Mouse (Mus musculus) gonadal fat pad, adult 2 months (tissue): ENCODE data around the gene Sertad4. TPM values are rescaled to one million over a fixed set of nuclear protein-coding genes. Genes with fewer than 3 reads are reported as not detected.

Experiments used
- DNase-seq: peaks from one replicate; pipeline ENCODE4 v3.0.0-alpha.2; 2012; ENCODE audit warnings: low read depth
- polyA plus RNA-seq: library from polyadenylated mRNA; depleted of rRNA; stranded (reverse); fragments of >200 nt; gene quantifications from 2 replicates; pipeline ENCODE4 v1.2.3, GENCODE M21; 2012; rRNA removed

Sertad4 gene
- polyA plus RNA-seq: 4.3 and 11.1 TPM in 2 replicates

DNA sequence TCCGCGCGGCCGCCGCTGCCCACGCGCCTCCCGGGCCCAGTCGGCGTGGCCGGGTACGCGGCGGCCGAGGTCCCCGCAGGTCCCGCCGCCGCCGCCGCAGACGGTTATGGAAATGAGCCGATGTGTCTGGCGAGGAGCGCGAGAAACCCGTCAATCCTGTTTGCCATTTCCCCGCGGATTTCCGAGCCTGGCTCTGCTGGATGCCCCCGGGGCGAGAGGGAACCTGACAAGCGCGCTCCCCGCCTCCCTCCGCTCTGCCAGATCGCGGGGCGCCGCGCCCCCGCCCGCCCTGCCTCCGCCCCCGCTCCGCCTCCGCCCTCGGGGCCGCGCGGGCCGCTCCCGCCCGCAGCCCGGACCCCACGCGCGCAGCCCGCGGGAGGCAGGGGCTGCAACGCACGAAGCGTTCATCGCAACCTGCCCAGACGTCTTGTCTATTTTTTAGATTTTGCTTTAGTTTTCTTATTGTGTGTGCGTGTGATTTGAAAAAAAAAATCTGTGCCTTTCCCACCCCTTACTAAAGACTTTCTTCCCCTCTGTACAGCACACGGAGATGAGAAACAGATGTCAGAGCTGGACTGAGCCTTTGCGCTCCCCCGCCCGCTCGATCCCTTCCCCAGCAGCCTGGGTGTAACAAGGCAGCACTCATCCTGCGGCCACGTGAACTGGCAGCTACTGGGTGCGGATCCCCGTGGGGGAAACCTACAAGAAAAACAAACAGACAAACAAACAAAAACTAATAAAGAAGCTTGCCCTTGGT is at the start of gene Sertad4:
Sertad4 (minus strand) TSS at position 283 of the 757 bp plus-strand sequence.
- DNase-seq: no peak

DNA sequence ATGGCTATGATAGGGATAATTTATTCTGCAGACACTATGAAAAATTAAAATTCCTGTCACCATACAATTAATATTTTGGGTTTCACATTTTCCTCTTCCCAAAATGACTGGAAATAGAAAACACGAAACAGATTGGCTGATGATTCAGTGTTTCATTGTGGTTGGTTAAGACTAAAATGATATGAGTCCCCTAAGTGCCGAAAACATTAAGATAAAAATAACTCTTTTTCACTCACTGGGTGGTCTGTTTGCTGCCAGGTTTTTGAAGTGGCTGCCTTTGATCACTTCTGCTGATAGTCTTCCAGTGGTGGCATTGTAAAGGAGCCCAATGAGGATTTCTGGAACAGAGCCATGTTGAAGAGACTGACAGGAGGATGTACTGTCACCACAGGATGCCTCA is 46.0 kb upstream of the Sertad4 start:
- no peak for DNase-seq

DNA sequence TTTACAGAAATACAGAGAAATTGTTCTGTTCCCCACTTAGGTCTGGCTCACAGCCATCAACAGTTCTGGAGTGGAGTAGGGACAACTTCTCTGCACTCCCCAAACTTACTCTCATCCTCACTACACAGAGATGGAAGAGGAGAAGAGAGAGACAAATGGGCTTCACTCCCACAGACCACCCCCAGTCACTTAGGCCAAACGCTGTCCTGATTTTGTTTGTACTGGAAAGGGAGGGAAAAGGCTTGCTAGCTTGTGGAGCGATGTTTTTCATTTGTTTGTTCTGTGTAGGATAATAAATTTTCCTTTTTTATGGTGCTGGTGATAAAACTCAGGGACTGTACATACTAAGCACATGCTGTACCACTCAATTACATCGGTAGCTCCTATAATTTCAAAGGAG is 45.4 kb upstream of the Sertad4 start:
- no peak for DNase-seq

DNA sequence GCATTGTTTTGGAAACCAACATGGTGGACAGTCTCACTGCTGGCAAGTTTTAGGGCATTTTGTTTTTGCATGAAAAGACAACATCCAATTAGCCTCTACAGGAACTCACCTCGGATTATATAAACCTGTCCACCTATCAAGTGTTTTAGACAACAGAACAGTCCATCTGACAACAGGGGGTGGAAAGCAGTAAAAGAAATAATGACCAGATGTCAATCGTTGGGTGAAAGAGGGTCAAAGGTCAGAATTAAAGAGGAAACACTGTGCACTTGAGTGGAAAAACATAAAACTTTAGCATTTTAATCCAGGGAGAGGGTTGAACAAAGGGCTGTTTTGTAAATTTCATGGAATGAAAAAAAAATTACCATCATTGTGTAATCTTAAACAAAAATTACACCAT is 43.2 kb upstream of the Sertad4 start:
- no peak for DNase-seq

DNA sequence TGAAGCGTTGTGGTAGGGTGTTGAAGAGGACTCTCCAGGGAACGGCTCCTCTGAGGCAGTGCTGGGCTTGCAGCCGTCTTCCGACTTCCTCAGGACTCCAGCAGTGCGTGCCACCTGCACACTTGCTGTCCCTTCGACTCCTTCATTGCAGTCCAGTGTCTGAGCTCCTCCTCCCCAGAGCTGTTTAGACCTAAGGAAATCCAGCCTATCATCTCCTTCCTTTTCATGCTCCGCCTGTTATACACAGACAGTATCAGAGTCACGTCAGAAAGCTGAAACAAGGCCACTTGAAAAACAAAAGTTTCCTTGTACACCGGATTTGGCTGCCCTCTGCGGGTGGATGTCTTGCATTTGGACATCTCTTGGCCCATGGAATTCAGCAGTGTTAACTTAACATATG is 41.7 kb upstream of the Sertad4 start:
- no peak for DNase-seq

DNA sequence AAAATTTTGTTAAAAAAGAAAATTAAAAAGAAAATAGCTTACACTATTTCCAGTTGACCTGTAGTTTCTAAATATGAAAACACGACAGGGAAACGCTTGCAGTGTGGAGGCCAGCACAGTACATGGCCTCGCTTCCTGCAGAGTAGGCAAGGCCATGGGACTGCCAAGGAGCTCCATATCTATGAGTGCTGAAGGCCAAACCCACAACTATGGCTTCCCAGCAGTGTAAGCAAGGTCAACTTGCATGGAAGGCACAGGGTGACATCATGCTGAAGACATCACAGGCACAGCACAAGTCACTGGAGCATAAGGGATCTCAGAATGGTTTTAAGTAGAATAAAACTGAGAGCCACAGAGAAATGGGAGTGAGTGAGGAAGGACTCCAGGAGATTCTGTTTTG is 40.5 kb upstream of the Sertad4 start:
- no peak for DNase-seq

DNA sequence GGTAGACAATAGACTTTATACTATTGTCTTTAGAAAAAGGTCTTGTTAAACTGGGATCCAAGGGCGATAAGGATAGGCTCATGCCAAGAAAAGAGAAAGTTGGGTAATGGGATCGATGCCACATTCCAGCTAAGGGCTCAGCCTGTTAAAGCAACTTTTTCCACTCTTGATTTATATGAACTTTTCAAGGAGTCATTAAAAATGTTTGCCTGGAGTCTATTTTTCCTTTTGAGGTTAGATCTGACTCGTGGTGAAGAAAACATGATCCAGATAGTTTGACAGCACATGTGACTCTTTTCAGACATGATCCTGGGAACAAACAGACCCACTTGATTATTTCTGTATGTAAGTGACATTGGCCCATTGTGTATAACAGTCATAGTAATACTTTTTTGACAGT is 35.2 kb upstream of the Sertad4 start:
- DNase-seq: no peak

DNA sequence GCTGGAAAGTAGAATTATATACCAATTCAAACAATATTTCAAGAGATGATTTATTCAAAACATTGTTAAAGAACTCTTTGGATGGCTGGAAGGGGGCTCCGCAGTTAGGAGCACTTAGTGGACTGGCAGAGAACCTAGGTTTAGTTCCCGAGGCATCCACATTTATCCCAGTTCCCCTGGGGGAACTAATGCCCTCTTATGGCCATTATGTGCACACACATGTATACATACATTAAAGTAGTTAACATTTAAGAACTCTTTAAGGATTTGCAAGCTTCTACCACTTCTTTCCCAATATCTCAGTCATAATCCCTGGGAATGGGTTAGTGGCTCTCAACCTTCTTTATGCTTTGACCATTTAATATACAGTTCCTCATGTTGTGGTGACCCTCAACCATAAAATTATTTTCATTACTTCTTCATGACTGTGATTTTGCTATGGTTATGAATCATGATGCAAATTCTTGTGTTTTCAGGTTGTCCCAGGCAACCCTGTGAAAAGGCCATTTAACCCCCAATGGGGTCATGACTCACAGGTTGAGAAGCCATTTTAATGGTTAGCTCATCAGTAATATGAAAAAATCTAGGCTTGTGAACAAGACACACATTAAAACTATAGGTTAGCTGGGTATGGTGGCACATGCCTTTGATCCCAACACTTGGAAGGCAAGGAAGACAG is 27.2 kb upstream of the Sertad4 start:
- DNase-seq: no peak

DNA sequence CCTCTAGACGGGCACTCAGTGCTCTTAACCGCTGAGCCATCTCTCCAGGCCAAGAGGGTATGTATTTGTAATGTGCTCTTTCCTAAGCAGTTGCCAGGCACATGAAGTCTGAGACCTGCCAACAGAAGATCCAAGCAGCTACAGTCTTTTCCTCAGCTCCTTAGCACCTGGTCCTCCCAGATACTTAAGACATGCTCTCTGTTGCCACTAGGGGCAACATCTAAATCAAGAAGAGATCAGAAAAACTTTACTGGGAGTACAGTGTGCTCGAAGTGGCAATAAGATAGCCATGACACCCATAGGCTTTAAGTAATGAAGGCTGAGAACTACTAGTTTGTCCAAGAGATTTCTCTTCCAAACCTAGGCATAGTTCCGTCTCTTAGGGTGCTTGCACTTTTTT is 24.6 kb upstream of the Sertad4 start:
- DNase-seq: no peak

DNA sequence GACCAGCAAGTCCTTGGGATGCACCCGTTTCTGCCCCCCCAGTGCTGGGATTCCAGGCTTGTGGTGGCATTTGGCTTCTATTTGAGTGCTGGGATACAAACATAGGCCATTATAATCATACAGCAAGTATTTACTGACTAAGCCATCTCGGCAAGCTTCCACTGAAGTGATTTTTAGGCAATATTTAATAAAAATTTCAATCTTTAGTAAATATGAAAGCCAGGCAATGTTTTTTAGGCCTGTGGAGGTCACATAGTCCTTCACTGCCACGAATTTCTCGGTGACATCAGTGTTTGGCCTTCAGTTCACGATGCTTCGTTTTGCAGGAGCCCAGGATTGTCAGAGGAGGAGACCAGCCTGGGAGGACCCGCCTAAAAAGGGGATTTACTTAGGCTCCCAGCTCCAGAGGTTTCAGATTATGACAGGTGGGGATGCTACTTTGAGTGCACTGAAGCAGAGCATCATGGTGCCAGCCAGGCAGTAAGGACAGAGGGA is 23.6 kb upstream of the Sertad4 start:
- DNase-seq: no peak

DNA sequence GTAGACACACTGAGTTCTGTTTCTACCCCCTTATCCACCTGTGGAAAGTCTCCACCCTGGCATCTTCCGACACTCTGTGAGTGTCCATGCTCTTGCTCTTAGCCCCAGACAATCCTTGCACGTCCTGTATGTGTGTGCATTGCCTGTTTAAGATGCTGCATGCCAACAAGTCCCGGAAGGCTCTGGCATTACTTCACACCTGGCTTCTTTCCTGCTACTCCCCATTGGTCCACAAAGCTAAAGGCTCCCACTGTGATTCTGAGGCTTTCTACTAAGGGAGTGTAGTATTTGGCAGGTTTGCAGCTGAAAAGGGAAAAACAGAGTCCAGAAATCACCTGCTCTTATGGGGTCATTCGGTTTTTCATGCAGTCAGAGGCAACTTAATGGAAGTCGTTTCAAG is 17.3 kb upstream of the Sertad4 start:
- no peak for DNase-seq

DNA sequence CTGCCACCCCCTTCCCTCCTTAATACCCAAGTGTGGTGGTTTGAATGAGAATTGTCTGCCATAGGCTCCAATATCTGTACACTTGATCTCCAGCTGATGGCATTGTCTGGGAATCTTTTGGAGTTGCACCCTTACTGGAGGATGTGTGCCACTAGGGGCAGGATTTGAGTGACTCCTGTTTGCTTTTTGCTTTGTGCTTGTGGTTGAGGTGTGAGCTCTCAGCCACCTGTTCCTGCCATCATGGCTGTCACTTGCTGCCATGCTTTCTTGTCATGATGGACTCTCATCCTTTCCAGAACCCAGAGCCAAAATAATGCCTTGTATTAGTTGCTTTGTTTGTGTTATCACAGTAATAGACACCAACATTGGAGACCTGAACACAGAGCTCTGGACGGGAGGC is 14.2 kb upstream of the Sertad4 start:
- DNase-seq: no peak

DNA sequence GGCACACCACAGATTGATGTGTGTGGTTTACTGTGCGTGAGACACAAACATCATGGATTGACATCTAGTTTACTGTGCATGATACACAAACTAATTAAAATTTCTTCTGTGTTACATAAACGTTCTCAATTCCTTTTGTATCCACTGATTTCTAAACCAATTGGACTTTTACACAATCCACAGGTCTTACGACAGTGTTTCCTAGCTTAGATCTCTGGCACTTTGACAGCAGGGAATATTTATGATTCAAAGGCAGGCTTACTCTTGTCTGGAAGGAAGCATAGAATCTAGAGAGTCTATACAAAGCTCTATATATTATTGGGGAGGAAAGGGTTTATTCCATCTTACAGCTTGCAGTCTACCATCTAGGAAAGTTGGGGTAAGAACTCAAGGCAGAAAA is 8.9 kb upstream of the Sertad4 start:
- DNase-seq: peak; percentile 81

DNA sequence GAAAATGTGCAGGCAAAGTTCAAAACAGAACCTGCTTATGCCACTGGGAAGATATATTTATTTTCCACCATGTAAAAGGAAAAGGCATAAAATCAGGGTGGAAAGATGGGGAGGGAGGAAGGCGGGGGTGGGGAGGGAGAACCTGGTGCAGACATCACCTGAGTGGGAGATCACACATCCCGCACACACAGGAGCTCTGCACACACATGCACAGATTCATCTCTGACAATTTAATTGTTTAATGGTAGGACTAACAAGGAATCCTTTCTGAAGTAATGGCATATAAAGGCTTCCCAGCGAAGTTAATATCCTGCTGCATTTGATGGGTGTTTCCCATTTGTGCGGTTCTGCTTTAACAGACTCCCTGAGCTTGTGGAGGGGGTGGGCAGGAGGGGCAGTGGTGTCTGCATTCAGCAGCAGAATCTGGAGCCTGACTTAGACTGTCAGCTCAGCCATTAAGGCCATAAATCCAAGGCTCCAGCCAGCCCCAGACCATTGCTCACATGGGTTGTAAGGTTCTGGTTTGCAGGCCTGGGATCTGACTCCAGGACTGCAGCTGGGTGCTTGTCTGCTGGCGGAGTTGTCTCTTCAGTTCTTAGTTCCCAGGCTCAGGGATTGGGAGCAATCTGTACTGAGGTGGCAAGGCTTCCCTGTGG is 5.9 kb upstream of the Sertad4 start:
- no peak for DNase-seq

DNA sequence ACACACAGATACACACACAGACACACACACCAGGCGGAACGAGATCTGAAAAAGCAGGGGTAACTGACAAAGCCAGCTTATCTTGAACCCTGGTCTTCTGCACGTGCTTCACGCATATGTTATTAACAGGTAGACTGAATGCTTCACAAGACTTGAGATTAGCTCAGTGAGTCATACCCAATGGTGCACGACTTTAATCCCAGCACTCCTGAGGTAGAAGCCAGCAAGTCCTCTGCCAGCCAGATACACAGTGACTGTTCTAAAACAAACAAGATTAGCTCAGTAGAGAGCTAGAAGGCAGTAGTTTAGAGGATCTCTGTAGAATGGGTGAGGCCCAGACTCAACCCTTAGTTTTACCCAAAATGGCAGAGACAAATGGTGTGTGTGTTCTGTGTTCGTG is 4.7 kb upstream of the Sertad4 start:
- DNase-seq: no peak

DNA sequence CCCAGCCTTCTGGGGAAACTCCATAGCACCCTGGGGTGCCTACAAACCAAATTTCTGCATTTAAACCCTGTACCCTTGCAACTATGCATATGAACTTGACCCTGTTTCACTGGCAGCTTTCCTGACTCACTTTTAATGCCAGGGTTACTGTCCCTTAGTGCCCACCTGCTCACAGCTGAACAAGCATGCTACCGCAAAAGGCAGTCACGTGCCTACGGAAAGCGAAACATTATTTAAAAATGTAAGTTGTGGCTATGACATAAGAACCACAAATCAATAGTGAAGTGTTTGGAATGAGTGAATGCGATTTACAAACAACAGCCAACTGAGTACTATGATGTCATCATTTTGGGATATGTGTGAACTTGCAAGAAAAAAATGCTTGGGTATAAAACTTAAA is 2.0 kb upstream of the Sertad4 start:
- DNase-seq: no peak

DNA sequence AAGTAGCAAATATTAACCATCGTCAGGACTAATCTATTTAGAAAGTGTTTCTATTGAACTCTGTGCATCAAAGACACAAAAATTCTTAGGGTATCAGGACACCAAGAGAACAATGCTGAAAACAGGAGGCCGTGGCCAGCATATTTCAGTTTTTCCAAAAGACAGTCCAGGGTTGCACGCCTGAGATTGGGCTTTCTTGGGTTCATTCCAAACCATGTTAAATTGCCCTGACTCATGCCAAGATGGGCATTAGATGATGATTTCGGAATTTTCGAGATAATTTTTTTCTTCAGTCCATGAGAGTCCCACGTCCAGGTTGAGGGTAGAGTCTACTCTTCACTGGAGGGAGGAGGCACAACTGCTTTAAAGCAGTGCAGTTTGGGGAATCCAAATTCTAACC is 1.4 kb upstream of the Sertad4 start:
- DNase-seq: no peak

DNA sequence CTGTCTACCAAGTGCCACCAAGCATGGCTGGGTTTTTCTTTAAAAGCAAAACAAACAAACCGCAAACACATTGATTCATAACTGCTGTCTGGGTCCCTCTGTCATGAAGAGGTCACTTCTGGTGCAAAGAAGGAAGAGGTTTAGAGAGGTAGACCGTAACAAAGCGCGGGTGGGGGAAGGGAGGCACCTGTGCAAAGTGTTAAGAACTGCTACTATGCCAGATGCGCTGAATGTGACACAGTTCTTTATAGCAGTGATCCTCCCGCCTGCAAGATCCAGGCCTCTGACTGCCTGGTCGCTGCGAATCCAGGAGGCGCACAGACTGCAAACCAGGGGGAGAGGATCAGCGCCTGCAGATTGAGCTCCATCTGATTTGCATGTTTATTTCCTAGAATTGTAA is 855 bp upstream of the Sertad4 start:
- no peak for DNase-seq

DNA sequence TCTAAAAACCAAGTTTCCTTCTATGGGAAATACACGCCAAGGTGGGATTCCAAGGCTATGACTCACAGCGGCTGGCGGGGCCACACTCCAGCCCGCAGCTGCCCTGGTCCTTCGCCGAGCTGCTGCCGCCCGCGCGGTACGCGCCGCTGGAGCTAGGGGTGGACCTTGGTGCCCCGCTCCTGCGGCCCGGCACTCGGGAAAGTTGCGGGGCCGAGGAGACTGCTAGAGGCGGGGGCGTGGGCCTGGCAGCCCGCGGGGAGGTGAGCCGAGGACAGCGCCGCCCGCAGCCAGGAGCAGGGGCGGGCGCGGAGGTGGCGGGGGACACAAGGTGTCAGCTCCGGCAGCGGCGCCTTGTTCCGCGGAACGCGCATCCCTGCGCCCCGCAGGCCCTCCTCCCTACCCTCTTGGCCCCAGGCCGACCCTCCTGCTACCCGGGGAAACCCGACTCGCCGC is 711 bp downstream of the Sertad4 start:
- no peak for DNase-seq

DNA sequence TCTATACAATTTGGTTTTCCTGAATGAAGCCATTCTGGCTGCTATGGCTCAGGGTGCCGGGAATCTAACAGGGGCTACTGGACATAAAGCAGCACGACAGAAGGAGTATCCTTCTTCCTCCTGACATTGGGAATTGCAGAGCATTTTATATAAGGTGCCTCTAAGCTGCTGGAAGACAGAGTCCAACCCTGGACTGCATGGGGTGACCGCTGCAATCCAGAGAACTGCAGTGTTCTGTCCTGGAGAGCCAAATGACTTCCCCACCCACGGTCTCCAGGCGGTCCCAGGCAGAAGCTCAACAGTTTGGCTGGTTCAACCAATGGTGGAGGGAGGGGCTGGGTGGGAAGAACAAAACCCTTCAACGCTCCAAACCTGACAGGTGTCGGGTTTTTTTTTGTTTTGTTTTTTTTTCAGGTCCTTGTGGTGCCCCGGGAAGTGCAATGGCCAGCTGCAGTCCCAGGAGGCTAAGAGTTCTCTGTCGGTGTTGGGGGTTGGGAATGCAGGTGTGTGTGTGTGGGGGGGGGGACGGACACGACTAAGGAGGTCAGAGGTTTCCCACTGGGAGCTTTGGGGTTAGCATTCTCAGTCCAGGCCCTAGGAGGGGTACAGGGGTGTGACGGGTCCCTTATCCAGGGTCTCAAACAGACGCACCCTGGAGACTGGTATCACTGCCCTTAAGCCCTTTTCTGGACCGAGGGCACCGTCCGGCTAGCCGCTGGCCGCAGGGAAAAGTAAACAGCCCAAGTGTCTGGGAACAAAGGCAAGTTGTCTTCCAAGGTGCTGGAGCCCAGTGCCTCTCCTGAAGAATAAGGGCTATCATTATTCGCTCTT is 1.4 kb downstream of the Sertad4 start:
- no peak for DNase-seq

DNA sequence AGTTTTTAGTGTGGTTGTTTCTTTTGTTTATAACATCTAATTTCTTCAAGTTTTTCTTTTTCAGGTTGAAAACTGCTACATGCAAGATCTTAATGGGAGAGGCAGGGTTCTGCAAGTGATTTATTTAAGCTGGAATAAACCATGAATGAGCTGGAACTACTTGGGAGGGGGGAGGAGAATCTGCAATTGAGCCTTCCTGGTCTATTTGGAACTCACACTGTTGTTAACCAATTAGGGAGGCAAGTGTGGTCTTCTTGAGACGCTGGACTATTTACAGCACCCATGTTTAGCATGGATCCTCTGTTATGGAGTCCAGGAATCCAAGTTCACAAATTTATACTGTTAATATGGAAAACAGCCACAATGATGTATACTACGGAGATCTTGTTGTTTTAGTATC is 2.1 kb downstream of the Sertad4 start:
- no peak for DNase-seq

DNA sequence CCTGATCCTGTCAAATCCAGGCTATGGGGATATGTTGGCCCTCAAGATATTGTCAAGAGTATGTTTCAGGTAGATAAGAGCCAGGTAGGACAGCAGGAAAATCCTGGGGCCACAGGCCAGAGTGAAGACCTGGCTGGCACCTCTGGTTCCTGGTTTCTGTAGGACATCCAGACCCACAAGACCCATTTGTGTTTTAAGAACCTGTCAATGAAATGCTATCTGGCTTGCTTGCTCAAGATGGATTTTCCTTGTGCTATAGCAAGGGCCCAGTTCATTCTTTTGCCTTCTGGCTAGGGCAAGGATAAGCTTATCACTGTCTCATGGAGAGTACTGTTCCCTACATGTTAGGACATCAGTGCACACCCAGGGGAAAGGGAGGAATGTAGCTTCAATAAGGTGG is 3.5 kb downstream of the Sertad4 start:
- no peak for DNase-seq
